Mouse (Mus musculus) erythroblast, embryonic 14.5 days (primary cell): Measurements from ENCODE around the gene Kcna6.

Experiments used
- GATA1 ChIP-seq: IDR thresholded peaks from 2 replicates; pipeline ENCODE4 v1.6.1; 2012; ENCODE audit warnings: low read length, inconsistent platforms, mixed read lengths
- TAL1 ChIP-seq: IDR thresholded peaks from 3 replicates; pipeline ENCODE4 v1.6.1; 2012; ENCODE audit warnings: low read length, inconsistent platforms, mixed read lengths

DNA sequence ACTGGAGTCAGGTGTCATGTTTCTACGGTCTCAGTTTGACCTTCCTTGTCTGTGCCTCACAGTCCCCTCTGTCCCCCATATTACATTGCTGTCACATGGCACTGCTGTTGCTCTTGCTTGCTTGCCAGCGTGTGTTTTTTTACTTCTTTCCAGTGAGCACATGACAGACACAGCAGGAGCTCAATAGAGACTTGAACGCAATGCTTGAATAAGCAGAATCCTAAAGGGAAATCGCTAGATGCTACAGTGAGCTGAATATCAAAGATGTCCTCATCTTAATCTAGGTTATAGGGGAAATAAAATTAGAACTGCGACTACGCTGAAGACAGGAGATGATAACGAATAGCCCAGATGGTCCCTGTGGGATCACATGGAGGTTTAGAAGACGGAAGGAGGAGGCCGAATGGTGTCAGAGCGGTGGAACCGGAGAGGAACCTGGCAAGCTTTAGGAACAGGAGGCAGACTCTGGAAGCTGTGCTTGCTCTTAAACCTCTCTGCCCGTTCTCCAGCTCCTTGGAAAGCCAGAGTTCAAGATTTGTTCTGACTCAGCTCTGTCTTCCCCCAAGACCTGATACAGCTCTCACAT, 29.8 kb upstream of the Kcna6 start:
- no peak for TF ChIP-seq TAL1
- no peak for TF ChIP-seq GATA1
